Mouse (Mus musculus): ENCODE data around the gene Atg16l2.

DNA sequence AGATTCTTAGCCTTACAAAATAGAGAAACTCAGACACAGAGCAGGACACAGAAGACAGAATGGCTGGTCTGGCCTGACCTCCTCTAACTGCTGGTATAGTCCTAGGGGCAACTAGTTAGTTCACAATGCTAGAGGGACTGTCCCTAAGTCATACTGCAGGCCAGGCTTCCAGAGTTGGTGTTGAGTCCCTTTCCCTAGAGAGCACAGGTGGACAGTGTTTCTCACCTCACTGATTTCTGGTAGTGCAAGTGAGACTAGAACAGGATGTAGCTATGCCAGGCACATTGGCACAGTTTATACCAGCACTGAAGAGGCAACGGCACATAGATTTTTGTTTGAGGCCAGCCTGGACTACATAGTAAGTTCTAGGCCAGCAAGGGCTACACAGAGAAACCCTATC lies 9.4 kb downstream of the Atg16l2 start:
- TF ChIP-seq CTCF (IDR thresholded peaks at IDR 0.05; ENCODE audit: control insufficient read depth, insufficient read depth, insufficient read length) (no peak), MAX (IDR thresholded peaks at IDR 0.05) (no peak), USF1 (IDR thresholded peaks at IDR 0.05; ENCODE audit: low read depth) (no peak), MYOD1 (IDR thresholded peaks at IDR 0.05; ENCODE audit: control insufficient read depth, insufficient read length, low read depth) (no peak), MYOG (IDR thresholded peaks at IDR 0.05; ENCODE audit: control insufficient read depth, extremely low read depth, insufficient read length) (no peak)

Measured in C2C12 (cell line).